Mouse (Mus musculus) monocyte, adult 2 months (primary cell): ENCODE measurements around the gene Zbtb37.
"Not testable (repeated sequence)": the region's sequence is repeated elsewhere in the genome, so short reads cannot be mapped to it uniquely, and the experiment has no call there.

Experiments
- DNase-seq, 2 experiments: peaks; one replicate each; pipeline ENCODE4 v3.0.0; 2022; ENCODE audit warnings: low spot score in 2 of 2, low read depth in 1 of 2

Zbtb37 gene

GRCm38 (mm10) chr1:161033856-161034434, 704 bp downstream of the Zbtb37 start:
- DNase-seq: no peak

- no peak for DNase-seq
Observed at GRCm38 (mm10) chr1:161032345-161032744, 2.3 kb downstream of the Zbtb37 start.

- no peak for DNase-seq
Observed at GRCm38 (mm10) chr1:161031881-161032280, 2.8 kb downstream of the Zbtb37 start.

GRCm38 (mm10) chr1:161030058-161030457, 4.6 kb downstream of the Zbtb37 start:
- DNase-seq: no peak

- DNase-seq: not testable (repeated sequence)
Observed at GRCm38 (mm10) chr1:161028427-161028826, 6.2 kb downstream of the Zbtb37 start.

GRCm38 (mm10) chr1:161027196-161027595, 7.5 kb downstream of the Zbtb37 start:
- no peak for DNase-seq

GRCm38 (mm10) chr1:161025410-161026210, 9.0 kb downstream of the Zbtb37 start:
- no peak for DNase-seq

- DNase-seq: no peak
Observed at GRCm38 (mm10) chr1:161020051-161020450, 14.6 kb downstream of the Zbtb37 start.

- DNase-seq: no peak
Observed at GRCm38 (mm10) chr1:161016378-161016777, 18.3 kb downstream of the Zbtb37 start.

- DNase-seq: no peak
Observed at GRCm38 (mm10) chr1:161010436-161010835, 24.2 kb downstream of the Zbtb37 start.

- DNase-seq: no peak
Observed at GRCm38 (mm10) chr1:161008038-161008437, 26.6 kb downstream of the Zbtb37 start.

- no peak for DNase-seq
Observed at GRCm38 (mm10) chr1:161006471-161006870, 28.2 kb downstream of the Zbtb37 start.

- DNase-seq: no peak
Observed at GRCm38 (mm10) chr1:161005526-161005925, 29.1 kb downstream of the Zbtb37 start.

- DNase-seq: no peak
Observed at GRCm38 (mm10) chr1:161004942-161005341, 29.7 kb downstream of the Zbtb37 start.

GRCm38 (mm10) chr1:160993851-160994250, 40.8 kb downstream of the Zbtb37 start:
- DNase-seq: no peak

GRCm38 (mm10) chr1:160989395-160989794, 45.3 kb downstream of the Zbtb37 start:
- DNase-seq: no peak

GRCm38 (mm10) chr1:160986881-160987635, 47.6 kb downstream of the Zbtb37 start:
- no peak for DNase-seq

GRCm38 (mm10) chr1:160985477-160985876, 49.2 kb downstream of the Zbtb37 start:
- DNase-seq: no peak

- DNase-seq: not testable (repeated sequence)
Observed at GRCm38 (mm10) chr1:160984731-160985130, 49.9 kb downstream of the Zbtb37 start.

- no peak for DNase-seq
Observed at GRCm38 (mm10) chr1:160982887-160983286, 51.8 kb downstream of the Zbtb37 start.

GRCm38 (mm10) chr1:160981337-160981736, 53.3 kb downstream of the Zbtb37 start:
- no peak for DNase-seq
